Comparison of ENCODE assay signal across 8 mouse cellular contexts in genomic region chr3:121426621-121427519, GRCm38 (mm10). TPM values are rescaled to one million over a fixed set of nuclear protein-coding genes. Genes with fewer than 3 reads are reported as not detected.
DNase-seq lines count a peak whose midpoint lies in the region; ATAC-seq lines count a peak whose summit lies in the region.

No protein-coding gene starts in this region.

- intact Hi-C loops in left cerebral cortex, postnatal 14 days (cut with DNase I): loop anchor here (2.0 to 10.0 kb wide), 2 partner anchors 92 to 120 kb away; no protein-coding TSS in a partner anchor

- peak; percentile 42 for ATAC-seq in megakaryocyte-erythroid progenitor cell, adult 5-6 weeks (replicated peaks; ENCODE audit: low FRiP score, low TSS enrichment, poor library complexity, severe bottlenecking)

- DNase-seq in adrenal gland, adult 18-20 months (ENCODE audit: low spot score in 2 of 2): peak; percentile 79 to 84
- peak; percentile 87 for DNase-seq in embryo, embryonic 10 days (ENCODE audit: low spot score)
- peak; percentile 43 to 57 for DNase-seq in gastrocnemius, adult 8-10 months (ENCODE audit: low spot score in 2 of 2)
- peak; percentile 58 for DNase-seq in induced T-regulatory cell, adult 2 months (ENCODE audit: low read depth)
- DNase-seq in left cerebral cortex, postnatal 14 days (ENCODE audit: low spot score in 2 of 2): peak; percentile 56 to 63
- peak; percentile 20 to 32 for DNase-seq in right cerebral cortex, postnatal 36 days (ENCODE audit: low spot score in 2 of 2)
- DNase-seq in urinary bladder, postnatal 4 days (ENCODE audit: low spot score in 2 of 2): peak; percentile 76 to 77

RNA-seq across cellular contexts. Expression of gene Cnn3, which starts 0.6 kb away (rescaled TPM):
- total RNA-seq in adrenal gland, adult 18-20 months (2021): 100 to 1,000 TPM; 349 to 353 TPM
- total RNA-seq in gastrocnemius, adult 8-10 months (2022): 10 to 100 TPM in 3 of 4 experiments, 1 to 10 TPM in 1; 8.6 to 14.3 (median 11.1) TPM
- total RNA-seq in left cerebral cortex, postnatal 14 days (2021): 10 to 100 TPM; 65.0 to 67.9 TPM
- total RNA-seq in megakaryocyte-erythroid progenitor cell, adult 5-6 weeks (2014; fragmentation: Nextera tagmentation): 29.9 and 35.0 TPM in 2 replicates
- total RNA-seq in megakaryocyte-erythroid progenitor cell, adult 5-6 weeks (2017): 25.8 and 27.0 TPM in 2 replicates

Comparison
In these comparisons a context has a peak if more than half of its experiments do, and no peak if none do; other contexts are left out.
1. Peak in every context shown above with its lines: DNase-seq and ATAC-seq.
2. DNase-seq: peak in every context shown above with its lines; median percentile 87 in embryo, embryonic 10 days; 82 in adrenal gland, adult 18-20 months; 76 in urinary bladder, postnatal 4 days; 60 in left cerebral cortex, postnatal 14 days; 58 in induced T-regulatory cell, adult 2 months; 50 in gastrocnemius, adult 8-10 months; 26 in right cerebral cortex, postnatal 36 days.
3. RNA of gene Cnn3, which starts 0.6 kb away (total RNA-seq): 349 to 353 TPM in adrenal gland, adult 18-20 months; 65.0 to 67.9 TPM in left cerebral cortex, postnatal 14 days, 25.8 to 35.0 TPM in megakaryocyte-erythroid progenitor cell, adult 5-6 weeks and 8.6 to 14.3 TPM in gastrocnemius, adult 8-10 months; every median in the first group is over 4 times any median in the second.